Mouse (Mus musculus) sigmoid colon, adult 10 weeks (tissue): ENCODE data around the gene Scgb2b11. TPM values are rescaled to one million over a fixed set of nuclear protein-coding genes. Genes with fewer than 3 reads are reported as not detected.

Experiments
- polyA plus RNA-seq: library from polyadenylated mRNA; stranded (reverse); fragments of 350-450 nt; fragmentation: Illumina TruSeq; extraction: RNeasy Lipid Tissue Mini Kit (QIAGEN cat#74804); gene quantifications from one replicate; pipeline ENCODE4 v1.2.3, GENCODE M21; 2014; ENCODE audit warnings: low read depth, low replicate concordance

The Scgb2b11 gene
- polyA plus RNA-seq = not detected

DNA sequence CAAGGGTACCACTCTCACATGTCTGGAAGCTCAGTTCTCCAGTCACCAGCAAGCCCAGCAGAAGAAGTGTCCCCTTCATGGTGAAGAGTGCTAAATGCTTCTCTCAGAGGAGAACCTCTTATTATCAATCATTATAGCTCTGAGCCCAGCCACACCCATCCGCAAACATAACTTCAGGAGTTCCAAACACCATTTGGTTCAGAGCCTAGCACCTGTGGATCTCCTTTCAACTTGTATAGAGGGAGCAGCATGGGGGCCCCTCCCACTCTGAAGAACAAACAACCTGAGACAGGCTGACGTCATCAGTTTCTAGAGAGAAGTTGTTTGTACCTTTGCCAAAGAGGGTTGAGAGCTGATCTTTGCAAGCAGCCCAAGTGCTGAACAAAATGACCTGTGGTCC is at the start of gene Scgb2b11:
Scgb2b11 (minus strand) TSS at position 101 of the 400 bp plus-strand sequence.

DNA sequence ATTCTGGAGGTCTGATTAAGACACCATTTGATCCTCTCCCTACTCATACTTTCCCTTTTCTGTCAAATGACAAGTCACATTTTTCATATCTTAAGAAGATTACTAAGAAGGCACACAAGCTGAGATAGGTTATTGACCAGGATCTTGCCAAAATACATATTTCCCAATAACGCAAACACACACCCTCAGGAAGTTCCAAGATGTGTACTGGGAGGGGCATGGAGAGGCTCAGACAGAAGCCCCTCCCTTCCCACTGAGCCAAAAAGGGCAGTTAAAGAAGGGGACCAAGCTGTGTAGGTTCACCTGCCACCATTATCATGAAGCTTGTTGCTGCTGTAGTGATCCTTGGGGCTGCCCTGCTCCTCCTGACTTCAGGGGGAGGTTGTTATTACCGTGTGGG is 11.6 kb upstream of the Scgb2b11 start, which contains the start of gene Scgb1b11:
Scgb1b11 (plus strand) TSS at position 301 of the 400 bp plus-strand sequence.

Other genes starting within 250 kb of the Scgb2b11 start
- not detected for gene Scgb1b10, start 110.3 kb downstream of the Scgb2b11 start, polyA plus RNA-seq
- gene Scgb1b11, start 11.7 kb upstream of the Scgb2b11 start, polyA plus RNA-seq = not detected
- not detected for gene Scgb2b12, start 116.1 kb upstream of the Scgb2b11 start, polyA plus RNA-seq
- gene Scgb1b12, start 123.0 kb upstream of the Scgb2b11 start, polyA plus RNA-seq = not detected
- gene Scgb1b29, start 230.4 kb upstream of the Scgb2b11 start, polyA plus RNA-seq = not detected